Mouse (Mus musculus) myocyte (in vitro differentiated cells): Measurements from ENCODE around the gene Dyrk2. TPM values are rescaled to one million over a fixed set of nuclear protein-coding genes. Genes with fewer than 3 reads are reported as not detected.

Experiments used
- H3K27me3 ChIP-seq: one replicate; pipeline ENCODE4 v1.6.1; 2011; ENCODE audit not compliant: control insufficient read depth, insufficient read depth, insufficient read length
- H3K36me3 ChIP-seq: one replicate; pipeline ENCODE4 v1.6.1; 2011; ENCODE audit not compliant: control insufficient read depth, insufficient read depth
- H3K4me2 ChIP-seq: one replicate; pipeline ENCODE4 v1.6.1; 2011; ENCODE audit warnings: low read depth, control low read depth
- H3K4me3 ChIP-seq: one replicate; pipeline ENCODE4 v1.5.1; 2011; ENCODE audit warnings: mild to moderate bottlenecking, control low read depth, moderate library complexity
- H3K79me2 ChIP-seq: one replicate; pipeline ENCODE4 v1.6.1; 2011; ENCODE audit not compliant: control insufficient read depth, insufficient read depth
- H3ac ChIP-seq: one replicate; pipeline ENCODE4 v1.6.1; 2011; ENCODE audit not compliant: control insufficient read depth, insufficient read length
- CEBPB ChIP-seq: IDR thresholded peaks from 2 replicates; pipeline ENCODE4 v1.6.1; 2011; ENCODE audit warnings: mild to moderate bottlenecking, moderate library complexity; ENCODE audit not compliant: poor library complexity, insufficient read depth, severe bottlenecking
- E2F4 ChIP-seq: IDR thresholded peaks from one replicate; pipeline ENCODE4 v1.6.1; 2011; ENCODE audit warnings: mild to moderate bottlenecking, control low read depth, moderate library complexity; ENCODE audit not compliant: insufficient read depth
- MAX ChIP-seq: IDR thresholded peaks from one replicate; pipeline ENCODE4 v1.6.1; 2011; ENCODE audit warnings: low read depth, mild to moderate bottlenecking, control low read depth
- MYOD1 ChIP-seq, 3 experiments: IDR thresholded peaks; one replicate each; pipeline ENCODE4 v1.6.1; 2011; ENCODE audit warnings: control low read depth in 2 of 3, low read depth in 2 of 3, mild to moderate bottlenecking in 2 of 3, moderate library complexity in 1 of 3; ENCODE audit not compliant: insufficient read length in 2 of 3, control insufficient read depth in 1 of 3
- MYOG ChIP-seq, 3 experiments: IDR thresholded peaks; one replicate each; pipeline ENCODE4 v1.6.1; 2011; ENCODE audit warnings: control low read depth in 2 of 3, low read depth in 2 of 3, mild to moderate bottlenecking in 2 of 3; ENCODE audit not compliant: insufficient read length in 2 of 3, control insufficient read depth in 1 of 3, insufficient read depth in 1 of 3
- POLR2A ChIP-seq: IDR thresholded peaks from one replicate; pipeline ENCODE4 v1.6.1; 2011; ENCODE audit warnings: low read depth, mild to moderate bottlenecking, control low read depth, moderate library complexity; ENCODE audit not compliant: insufficient read length
- POLR2AphosphoS2 ChIP-seq: IDR thresholded peaks from one replicate; pipeline ENCODE4 v1.6.1; 2011; ENCODE audit warnings: low read depth, control low read depth; ENCODE audit not compliant: insufficient read length
- REST ChIP-seq: IDR thresholded peaks from one replicate; pipeline ENCODE4 v1.6.1; 2011; ENCODE audit warnings: mild to moderate bottlenecking, control low read depth, moderate library complexity; ENCODE audit not compliant: insufficient read depth, insufficient read length
- SRF ChIP-seq: IDR thresholded peaks from one replicate; pipeline ENCODE4 v1.6.1; 2011; ENCODE audit warnings: low read depth; ENCODE audit not compliant: control insufficient read depth, insufficient read length
- TCF12 ChIP-seq: IDR thresholded peaks from one replicate; pipeline ENCODE4 v1.6.1; 2011; ENCODE audit warnings: mild to moderate bottlenecking, control low read depth; ENCODE audit not compliant: poor library complexity, insufficient read depth, severe bottlenecking
- TCF3 ChIP-seq: IDR thresholded peaks from one replicate; pipeline ENCODE4 v1.6.1; 2011; ENCODE audit warnings: low read depth, control low read depth; ENCODE audit not compliant: insufficient read length
- USF1 ChIP-seq: IDR thresholded peaks from one replicate; pipeline ENCODE4 v1.6.1; 2011; ENCODE audit warnings: low read depth, mild to moderate bottlenecking, control low read depth, moderate library complexity
- polyA plus RNA-seq: library from polyadenylated mRNA; unstranded; fragments of >200 nt; fragmentation: generic; extraction: Trizol; gene quantifications from one replicate; pipeline ENCODE4 v1.2.1, GENCODE M21; 2012; ENCODE audit warnings: missing spikeins

Gene Dyrk2
- polyA plus RNA-seq, 1 experiment, result 24.2 TPM

DNA sequence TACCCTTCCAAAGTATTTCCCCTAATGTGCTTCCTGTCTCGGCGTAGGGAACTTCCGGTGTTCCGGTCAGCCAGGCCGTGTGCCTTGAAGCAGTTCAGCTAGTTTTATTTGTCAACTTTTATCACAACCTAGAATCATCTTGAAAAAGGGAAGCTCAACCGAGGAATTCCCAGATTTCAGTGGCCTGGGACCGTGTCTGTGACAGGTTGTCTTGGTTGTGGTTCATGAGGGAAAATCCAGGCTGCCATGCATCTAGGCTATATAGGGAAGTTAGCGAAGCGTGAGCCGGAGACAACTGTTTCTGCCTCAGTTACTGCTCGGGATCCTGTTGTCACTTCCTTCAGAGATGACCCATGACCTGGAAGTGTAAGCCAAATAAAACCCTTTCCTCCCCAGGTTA lies 13.3 kb upstream of the Dyrk2 start:
- H3ac ChIP-seq, result no peak overlapping the region
- no peaks in the 10 kb centered on the region for H3K27me3 ChIP-seq
- TF ChIP-seq USF1 (no peak), E2F4 (no peak), TCF12 (no peak), CEBPB (no peak), POLR2AphosphoS2 (no peak), SRF (no peak), MYOD1 (IDR thresholded peaks at IDR 0.05; ENCODE audit: control insufficient read depth in 1 of 3, insufficient read length in 2 of 3, low read depth in 2 of 3) (no peak), REST (no peak), MYOG (IDR thresholded peaks at IDR 0.05; ENCODE audit: control insufficient read depth in 1 of 3, insufficient read depth in 1 of 3, insufficient read length in 2 of 3, low read depth in 2 of 3) (no peak)
- no peak overlapping the region for H3K4me2 ChIP-seq
- H3K36me3 ChIP-seq, result no peaks in the 10 kb centered on the region
- no peak overlapping the region for H3K4me3 ChIP-seq
- H3K79me2 ChIP-seq, result no peaks in the 10 kb centered on the region

DNA sequence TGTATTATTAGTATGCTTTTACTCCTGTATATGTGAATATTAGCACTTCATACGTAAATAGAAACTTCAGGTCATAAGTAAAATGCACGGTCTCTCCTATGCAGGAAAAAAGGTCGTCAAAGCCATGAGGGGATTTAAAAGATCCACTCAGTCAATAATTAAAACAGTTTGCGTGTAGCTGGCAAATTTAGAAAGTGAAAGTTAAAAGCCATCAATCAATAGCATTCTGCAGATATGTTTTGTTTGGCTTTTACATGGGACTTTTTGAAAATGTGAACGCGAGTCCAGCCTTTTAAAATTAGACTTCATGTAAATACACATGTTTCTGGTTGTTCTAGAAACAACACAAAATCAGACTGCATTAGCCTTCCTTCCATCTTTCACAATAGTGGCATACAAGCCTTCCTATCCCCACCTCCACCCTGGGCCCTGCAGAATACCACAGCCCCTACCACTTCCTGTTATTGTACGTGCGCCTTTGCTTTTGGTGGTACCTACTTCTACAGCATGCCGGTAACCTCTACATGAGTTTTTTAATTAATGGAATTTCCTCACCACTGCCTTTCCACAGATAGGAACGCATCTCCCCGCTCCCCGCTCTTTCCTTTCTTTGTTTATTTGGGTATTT lies 12.4 kb upstream of the Dyrk2 start:
- Histone ChIP-seq H3ac (no peak overlapping the region), H3K4me3 (no peak overlapping the region), H3K4me2 (no peak overlapping the region), H3K36me3 (no peaks in the 10 kb centered on the region), H3K27me3 (no peaks in the 10 kb centered on the region), H3K79me2 (no peaks in the 10 kb centered on the region)
- TF ChIP-seq CEBPB, result no peak
- TF ChIP-seq TCF12, result no peak
- no peak for TF ChIP-seq TCF3
- no peak for TF ChIP-seq REST
- TF ChIP-seq E2F4, result no peak
- TF ChIP-seq MYOD1 (IDR thresholded peaks at IDR 0.05; ENCODE audit: control insufficient read depth in 1 of 3, insufficient read length in 2 of 3, low read depth in 2 of 3), result no peak
- TF ChIP-seq POLR2A, result no peak
- TF ChIP-seq USF1, result no peak
- TF ChIP-seq SRF, result no peak
- TF ChIP-seq POLR2AphosphoS2, result no peak
- TF ChIP-seq MYOG (IDR thresholded peaks at IDR 0.05; ENCODE audit: control insufficient read depth in 1 of 3, insufficient read depth in 1 of 3, insufficient read length in 2 of 3, low read depth in 2 of 3), result no peak

DNA sequence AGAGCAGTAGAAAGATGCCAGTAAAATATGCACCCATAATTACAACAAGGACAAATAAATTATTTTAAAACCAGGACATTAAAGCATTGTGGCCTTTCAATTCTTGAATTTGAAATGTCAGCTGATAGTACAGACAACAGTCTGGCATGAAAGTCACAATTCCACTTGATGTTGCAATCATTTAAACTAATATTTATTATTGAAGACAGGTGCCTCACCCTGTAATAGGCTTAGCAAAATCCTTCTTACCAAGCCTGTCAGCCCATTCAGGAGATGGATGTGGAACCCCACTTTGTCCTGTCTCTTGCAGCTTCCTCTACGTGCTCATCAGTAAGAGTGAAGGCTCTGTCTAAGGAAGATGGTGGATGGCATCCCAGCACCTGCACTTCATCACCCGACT lies 10.8 kb upstream of the Dyrk2 start:
- H3K79me2 ChIP-seq, result no peaks in the 10 kb centered on the region
- H3K4me3 ChIP-seq, result no peak overlapping the region
- no peak for TF ChIP-seq CEBPB
- no peak for TF ChIP-seq REST
- no peak for TF ChIP-seq E2F4
- TF ChIP-seq TCF3, result no peak
- no peak for TF ChIP-seq POLR2AphosphoS2
- no peak for TF ChIP-seq USF1
- TF ChIP-seq MYOG (IDR thresholded peaks at IDR 0.05; ENCODE audit: control insufficient read depth in 1 of 3, insufficient read depth in 1 of 3, insufficient read length in 2 of 3, low read depth in 2 of 3), result no peak
- no peak for TF ChIP-seq SRF
- no peak for TF ChIP-seq MAX
- no peak for TF ChIP-seq MYOD1 (IDR thresholded peaks at IDR 0.05; ENCODE audit: control insufficient read depth in 1 of 3, insufficient read length in 2 of 3, low read depth in 2 of 3)
- H3K36me3 ChIP-seq, result no peaks in the 10 kb centered on the region
- no peak overlapping the region for H3K4me2 ChIP-seq
- no peaks in the 10 kb centered on the region for H3K27me3 ChIP-seq
- H3ac ChIP-seq, result no peak overlapping the region

DNA sequence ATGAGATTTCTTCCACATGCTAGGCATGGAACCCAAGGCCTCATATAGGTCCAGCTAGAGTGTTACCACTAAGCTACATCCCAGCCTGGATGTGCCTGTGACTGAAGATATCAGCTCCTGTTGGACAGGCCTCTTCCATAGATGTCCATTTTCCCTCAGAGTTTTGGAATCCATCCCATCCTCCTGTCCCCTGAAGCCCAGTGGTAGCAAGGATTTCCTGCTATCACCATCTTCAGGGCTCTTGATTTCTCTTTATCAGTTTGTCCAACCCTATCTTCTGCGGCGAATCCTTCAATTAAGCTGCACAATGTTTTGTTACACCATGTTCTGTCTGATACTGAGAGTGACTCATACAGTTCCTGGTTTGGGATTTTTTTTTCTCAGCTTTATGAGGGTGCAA lies 2.2 kb upstream of the Dyrk2 start:
- Histone ChIP-seq H3K79me2 (peaks cover 9% of the 10 kb centered on the region), H3K4me3 (no peak overlapping the region), H3K27me3 (no peaks in the 10 kb centered on the region), H3K36me3 (no peaks in the 10 kb centered on the region), H3K4me2 (no peak overlapping the region), H3ac (no peak overlapping the region)
- TF ChIP-seq E2F4, result no peak
- no peak for TF ChIP-seq SRF
- no peak for TF ChIP-seq MYOG (IDR thresholded peaks at IDR 0.05; ENCODE audit: control insufficient read depth in 1 of 3, insufficient read depth in 1 of 3, insufficient read length in 2 of 3, low read depth in 2 of 3)
- TF ChIP-seq TCF3, result no peak
- TF ChIP-seq CEBPB, result no peak
- TF ChIP-seq POLR2A, result no peak
- TF ChIP-seq USF1, result no peak
- TF ChIP-seq POLR2AphosphoS2, result no peak
- TF ChIP-seq MAX, result no peak
- no peak for TF ChIP-seq TCF12
- TF ChIP-seq REST, result no peak
- TF ChIP-seq MYOD1 (IDR thresholded peaks at IDR 0.05; ENCODE audit: control insufficient read depth in 1 of 3, insufficient read length in 2 of 3, low read depth in 2 of 3), result no peak
